Mouse (Mus musculus) spleen, embryonic (tissue): ENCODE measurements around the gene Pnpla2.

Experiments used
- CTCF ChIA-PET: fragments of 350-600 bp; sonication (Branson Sonifier 250); formaldehyde crosslinking; loops from one replicate; lab custom pipeline; 2022; lab: Charles Lee

Gene Pnpla2

DNA sequence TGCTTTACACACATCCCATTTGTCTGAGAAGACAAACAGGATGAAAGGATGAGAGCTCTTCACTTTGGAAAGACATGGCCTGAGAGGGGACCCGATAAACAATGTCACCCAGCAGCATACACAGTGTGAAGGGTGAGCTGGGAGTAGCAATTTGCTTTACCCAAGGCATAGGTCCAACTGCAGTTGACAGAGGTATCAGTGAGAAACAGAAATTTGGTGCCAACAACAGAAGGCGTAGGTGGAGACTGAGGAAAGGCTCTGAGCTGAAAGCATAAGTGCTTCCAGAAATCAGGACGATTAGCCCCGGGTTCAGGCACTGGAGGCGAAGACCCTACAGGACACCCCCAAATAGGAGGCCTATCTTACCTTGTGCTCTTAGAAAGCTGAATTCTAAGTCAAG, 55.2 kb downstream of the Pnpla2 start:
- CTCF ChIA-PET = no interaction called here
